Mouse (Mus musculus) midbrain, embryonic 10.5 days (tissue): Measurements from ENCODE around the gene Hmgcl. TPM values are rescaled to one million over a fixed set of nuclear protein-coding genes. Genes with fewer than 3 reads are reported as not detected.

Experiments used
- DNase-seq: peaks from one replicate; pipeline ENCODE4 v3.0.0-alpha.2; 2017; ENCODE audit warnings: low spot score
- H3K27ac ChIP-seq: fragments of 300-500 bp; sonication (generic); replicated peaks from 2 replicates; pipeline ENCODE4 v1.5.1; 2016; ENCODE audit warnings: mild to moderate bottlenecking
- H3K27me3 ChIP-seq: fragments of 300-500 bp; sonication (generic); 2 replicates; pipeline ENCODE4 v1.6.1; 2016; ENCODE audit warnings: low read depth, mild to moderate bottlenecking; ENCODE audit not compliant: poor library complexity, severe bottlenecking
- H3K36me3 ChIP-seq: fragments of 300-500 bp; sonication (generic); 2 replicates; pipeline ENCODE4 v1.6.1; 2016; ENCODE audit warnings: mild to moderate bottlenecking, moderate library complexity
- H3K4me1 ChIP-seq: fragments of 300-500 bp; sonication (generic); 2 replicates; pipeline ENCODE4 v1.6.1; 2016
- H3K4me3 ChIP-seq: fragments of 300-500 bp; sonication (generic); 2 replicates; pipeline ENCODE4 v1.5.1; 2016; ENCODE audit warnings: mild to moderate bottlenecking, moderate library complexity
- H3K9me3 ChIP-seq: fragments of 300-500 bp; sonication (generic); replicated peaks from 2 replicates; pipeline ENCODE4 v1.6.1; 2016; ENCODE audit warnings: mild to moderate bottlenecking
- WGBS: fragments of 180-500 bp; shearing (Covaris S2); methylation state at CpG from one replicate; pipeline ENCODE4 v1.1.7; 2016; 5-methylcytosine and 5-hydroxymethylcytosine counted together
- polyA plus RNA-seq: library from polyadenylated mRNA; unstranded; fragments of >200 nt; fragmentation: Nextera tagmentation; extraction: Ambion mirVana; gene quantifications from 2 replicates; pipeline ENCODE4 v1.2.1, GENCODE M21; 2016

Hmgcl gene
- polyA plus RNA-seq, 1 experiment from 2014 or later: 70.1 TPM

GRCm38 (mm10) chr4:136010586-136010985 is 64.3 kb downstream of the Hmgcl start:
- Histone ChIP-seq H3K9me3 (no peaks in the 10 kb centered on the region), H3K4me1 (no peaks in the 10 kb centered on the region), H3K27ac (no peak overlapping the region), H3K4me3 (no peak overlapping the region), H3K27me3 (no peaks in the 10 kb centered on the region), H3K36me3 (peaks cover 87% of the 10 kb centered on the region)
- WGBS: 92% methylated on average over 4 of the region's 4 CpGs
- DNase-seq: no peak

Other genes starting within 250 kb of the Hmgcl start
- not detected in 2 replicates for gene Il22ra1, start 218.3 kb upstream of the Hmgcl start, polyA plus RNA-seq
- gene Myom3, start 186.7 kb upstream of the Hmgcl start, polyA plus RNA-seq: 0.12 and 0.20 TPM in 2 replicates
- gene Srsf10, start 90.7 kb upstream of the Hmgcl start, polyA plus RNA-seq: 368 and 383 TPM in 2 replicates
- 216 and 225 TPM in 2 replicates for gene Pnrc2, start 72.6 kb upstream of the Hmgcl start, polyA plus RNA-seq
- gene Cnr2, start 51.1 kb upstream of the Hmgcl start, polyA plus RNA-seq: 0.46 and 0.60 TPM in 2 replicates
- gene Fuca1, start 25.7 kb upstream of the Hmgcl start, polyA plus RNA-seq: 54.0 and 63.7 TPM in 2 replicates
- 47.2 and 47.6 TPM in 2 replicates for gene Gale, start 17.3 kb downstream of the Hmgcl start, polyA plus RNA-seq
- gene Lypla2, start 26.2 kb downstream of the Hmgcl start, polyA plus RNA-seq: 214 and 220 TPM in 2 replicates
- gene Pithd1, start 40.8 kb downstream of the Hmgcl start, polyA plus RNA-seq: 66.3 and 69.6 TPM in 2 replicates
- 34.7 and 36.1 TPM in 2 replicates for gene Eloa, start 75.3 kb downstream of the Hmgcl start, polyA plus RNA-seq
- gene Rpl11, start 107.0 kb downstream of the Hmgcl start, polyA plus RNA-seq: 407 and 486 TPM in 2 replicates
- gene Id3, start 197.0 kb downstream of the Hmgcl start, polyA plus RNA-seq: 619 and 802 TPM in 2 replicates
- gene E2f2, start 225.9 kb downstream of the Hmgcl start, polyA plus RNA-seq: 10.3 and 10.8 TPM in 2 replicates